10 mouse cellular contexts compared by ENCODE assay signal in the genomic region with DNA sequence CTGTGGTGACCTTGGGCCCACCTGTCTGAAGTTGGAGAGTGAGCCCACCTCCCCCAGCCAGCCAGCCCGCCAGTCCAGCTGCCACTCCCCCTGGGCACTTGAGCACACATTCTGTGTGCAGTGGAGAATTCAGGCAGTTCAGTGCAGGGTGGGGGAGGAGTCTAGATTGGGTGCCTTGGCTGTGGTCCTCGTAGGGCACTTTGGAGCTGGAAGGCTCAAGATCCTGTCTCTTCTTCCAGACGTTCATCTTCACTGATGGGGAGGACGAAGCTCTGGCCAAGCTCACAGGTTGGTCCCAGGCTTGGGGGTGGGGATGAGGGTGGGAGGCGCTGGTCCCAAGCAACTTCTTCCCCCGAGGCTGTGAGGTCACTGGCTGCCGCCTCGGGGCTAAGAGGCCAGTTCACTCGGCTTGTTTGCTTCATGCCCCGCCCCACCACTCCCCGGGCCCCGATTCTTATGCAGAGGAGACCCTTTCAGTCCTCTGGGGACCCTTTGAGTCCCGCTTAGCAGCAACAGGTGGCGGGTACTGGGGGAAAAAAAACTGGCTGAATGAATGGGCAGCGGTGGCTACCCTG. TPM values are rescaled to one million over a fixed set of nuclear protein-coding genes. Genes with fewer than 3 reads are reported as not detected.
DNase-seq lines count a peak whose midpoint lies in the region; ATAC-seq and TF ChIP-seq lines count a peak whose summit lies in the region.
"Had no signal": no experiment of that assay in that cellular context is flagged by ENCODE, and none has a peak within 500 bp of the region (broad histone marks: within the 10 kb centered on the region; RNA-seq: fewer than 3 reads in every experiment).

No protein-coding gene starts in this region.

- peak overlapping the region; percentile 0; the same call in 1 of the 2 replicates for H3K4me3 ChIP-seq in heart, adult 2 months
- peak overlapping the region; percentile 88 for H3K4me3 ChIP-seq in hindbrain, embryonic 10.5 days

- DNase-seq in heart, adult 2 months = no peak
- DNase-seq in heart, postnatal 14 days = no peak
- DNase-seq in Patski (ENCODE audit: low read depth, low spot score) = no peak
- peak; percentile 83 for DNase-seq in hindbrain, embryonic 10.5 days (ENCODE audit: low spot score)
- DNase-seq in lung, postnatal 36 days = peak; percentile 68
- DNase-seq in thymus, postnatal 10 days (ENCODE audit: low spot score in 2 of 2) = no peak
- DNase-seq in gastrocnemius, postnatal 25 days = no peak
- DNase-seq in left cerebral cortex, postnatal 36 days (ENCODE audit: low spot score in 2 of 2) = no peak

- intact Hi-C loops in heart, adult 2 months (cut with DNase I) = loop anchor here (2.0 kb wide), 1 partner anchor 15 kb away; no protein-coding TSS in a partner anchor
- intact Hi-C loops in heart, postnatal 14 days (cut with DNase I) = no loop called here
- intact Hi-C loops in left cerebral cortex, postnatal 36 days (cut with DNase I) = loop anchor here (2.0 to 10.0 kb wide), 2 partner anchors 43 to 177 kb away; no protein-coding TSS in a partner anchor

- TF ChIP-seq CTCF in heart, adult 2 months (IDR thresholded peaks at IDR 0.05) = no peak
- no peak for TF ChIP-seq CTCF in Patski (IDR thresholded peaks at IDR 0.05)

- CTCF ChIA-PET in Patski (lab: Charles Lee) = no interaction called here

- H3K4me1 ChIP-seq in heart, adult 2 months (ENCODE audit: control insufficient read depth, insufficient read depth, low read length) = peaks cover 6% of the 10 kb centered on the region
- H3K4me1 ChIP-seq in hindbrain, embryonic 10.5 days (replicated peaks) = peaks cover 89% of the 10 kb centered on the region

- H3K79me2 ChIP-seq in heart, adult 2 months (replicated peaks; ENCODE audit: control insufficient read depth, insufficient read depth, low read length) = no peaks in the 10 kb centered on the region

- 44% methylated on average over 15 of the region's 15 CpGs for WGBS in heart, adult 2 months
- WGBS in hindbrain, embryonic 10.5 days = 13% methylated on average over 15 of the region's 15 CpGs

- H3K36me3 ChIP-seq in heart, adult 2 months (ENCODE audit: control insufficient read depth, insufficient read depth, low read length) = no peaks in the 10 kb centered on the region
- peaks cover 72% of the 10 kb centered on the region for H3K36me3 ChIP-seq in hindbrain, embryonic 10.5 days

- peak overlapping the region; percentile 35 for H3K9ac ChIP-seq in heart, adult 2 months (ENCODE audit: low read depth, low read length)

- TF ChIP-seq POLR2A in heart, adult 2 months (IDR thresholded peaks at IDR 0.05; ENCODE audit: insufficient read depth, low read depth, low read length) = no peak

- ATAC-seq in Patski = peak; percentile 7

- in situ Hi-C loops in Patski (cut with MboI; ENCODE audit: low pct_unique_long_range_greater_than_20kb) = no loop called here

- no peak for TF ChIP-seq EP300 in heart, adult 2 months (IDR thresholded peaks at IDR 0.05; ENCODE audit: insufficient read depth, low read depth, low read length)

- peak overlapping the region; percentile 81 for H3K27ac ChIP-seq in heart, adult 2 months
- peak overlapping the region; percentile 98 for H3K27ac ChIP-seq in hindbrain, embryonic 10.5 days

- no peaks in the 10 kb centered on the region for H3K27me3 ChIP-seq in heart, adult 2 months (ENCODE audit: control insufficient read depth, insufficient read depth, low read length)
- H3K27me3 ChIP-seq in Patski = no peaks in the 10 kb centered on the region
- peaks cover 62% of the 10 kb centered on the region for H3K27me3 ChIP-seq in hindbrain, embryonic 10.5 days (ENCODE audit: insufficient read depth, poor library complexity, severe bottlenecking)

- POLR2A ChIA-PET in Patski (lab: Charles Lee) = interaction anchor here (1.1 to 1.2 kb wide), 2 partner anchors 61 to 110 kb away, joined by 5 to 7 read pairs; no protein-coding TSS in a partner anchor

- H3K9me3 ChIP-seq in hindbrain, embryonic 10.5 days = no peaks in the 10 kb centered on the region

RNA-seq across cellular contexts. Expression of a gene that starts 4.6 kb away (rescaled TPM):
- total RNA-seq in heart, adult 2 months (2021) = 10 to 100 TPM in 1 of 2 experiments, 1 to 10 TPM in 1; 7.4 to 11.5 TPM
- polyA plus RNA-seq in heart, adult 2 months (2012; rRNA removed) = 18.4 and 23.1 TPM in 2 replicates
- total RNA-seq in heart, postnatal 14 days (2021) = 10 to 100 TPM; 18.1 to 22.4 TPM
- polyA plus RNA-seq in Patski (2021) = 56.0 TPM
- polyA plus RNA-seq in hindbrain, embryonic 10.5 days (2016; fragmentation: Nextera tagmentation; extraction: Ambion mirVana) = 40.9 and 51.2 TPM in 2 replicates
- total RNA-seq in gastrocnemius, postnatal 25 days (2021) = 1 to 10 TPM; 2.7 to 5.5 TPM
- 10 to 100 TPM; 22.6 to 23.6 TPM for total RNA-seq in left cerebral cortex, postnatal 36 days (2021)
- total RNA-seq: CH12.LX had no signal

RNA-seq across cellular contexts. Expression of a gene that starts 37.1 kb away (rescaled TPM):
- total RNA-seq in heart, adult 2 months (2021) = 10 to 100 TPM; 10.6 to 11.0 TPM
- 13.9 and 14.6 TPM in 2 replicates for polyA plus RNA-seq in heart, adult 2 months (2012; rRNA removed)
- total RNA-seq in heart, postnatal 14 days (2021) = 10 to 100 TPM; 31.6 to 31.9 TPM
- 95.0 TPM for polyA plus RNA-seq in Patski (2021)
- polyA plus RNA-seq in hindbrain, embryonic 10.5 days (2016; fragmentation: Nextera tagmentation; extraction: Ambion mirVana) = 32.1 and 52.5 TPM in 2 replicates
- 1 to 10 TPM; 6.1 to 7.8 TPM for total RNA-seq in gastrocnemius, postnatal 25 days (2021)
- total RNA-seq in left cerebral cortex, postnatal 36 days (2021) = 100 to 1,000 TPM; 257 to 267 TPM

RNA-seq across cellular contexts. Expression of a gene that starts 46.8 kb away (rescaled TPM):
- total RNA-seq in heart, adult 2 months (2021) = not detected
- not detected in 2 replicates for polyA plus RNA-seq in heart, adult 2 months (2012; rRNA removed)
- total RNA-seq in heart, postnatal 14 days (2021) = not detected
- polyA plus RNA-seq in Patski (2021) = 1.4 TPM
- not detected in 2 replicates for polyA plus RNA-seq in hindbrain, embryonic 10.5 days (2016; fragmentation: Nextera tagmentation; extraction: Ambion mirVana)
- total RNA-seq in gastrocnemius, postnatal 25 days (2021) = not detected
- under 1 TPM in 1 of 2 experiments, not detected in 1; 0.94 TPM for total RNA-seq in left cerebral cortex, postnatal 36 days (2021)
- total RNA-seq: CH12.LX; hematopoietic stem cell, adult 5-6 weeks had no signal

Comparison
In these comparisons a context has a peak if more than half of its experiments do, and no peak if none do; other contexts are left out.
1. DNase-seq: peak in hindbrain, embryonic 10.5 days (single experiment) and lung, postnatal 36 days (single experiment); none in heart, adult 2 months (0 of 2), heart, postnatal 14 days (0 of 2), Patski (single experiment), thymus, postnatal 10 days (0 of 2), gastrocnemius, postnatal 25 days (single experiment) and left cerebral cortex, postnatal 36 days (0 of 2).
2. RNA of a gene that starts 37.1 kb away (total RNA-seq): 257 to 267 TPM in left cerebral cortex, postnatal 36 days; 31.6 to 31.9 TPM in heart, postnatal 14 days, 10.6 to 11.0 TPM in heart, adult 2 months and 6.1 to 7.8 TPM in gastrocnemius, postnatal 25 days; every median in the first group is over 4 times any median in the second.